11 mouse cellular contexts compared by ENCODE assay signal in the genomic region with DNA sequence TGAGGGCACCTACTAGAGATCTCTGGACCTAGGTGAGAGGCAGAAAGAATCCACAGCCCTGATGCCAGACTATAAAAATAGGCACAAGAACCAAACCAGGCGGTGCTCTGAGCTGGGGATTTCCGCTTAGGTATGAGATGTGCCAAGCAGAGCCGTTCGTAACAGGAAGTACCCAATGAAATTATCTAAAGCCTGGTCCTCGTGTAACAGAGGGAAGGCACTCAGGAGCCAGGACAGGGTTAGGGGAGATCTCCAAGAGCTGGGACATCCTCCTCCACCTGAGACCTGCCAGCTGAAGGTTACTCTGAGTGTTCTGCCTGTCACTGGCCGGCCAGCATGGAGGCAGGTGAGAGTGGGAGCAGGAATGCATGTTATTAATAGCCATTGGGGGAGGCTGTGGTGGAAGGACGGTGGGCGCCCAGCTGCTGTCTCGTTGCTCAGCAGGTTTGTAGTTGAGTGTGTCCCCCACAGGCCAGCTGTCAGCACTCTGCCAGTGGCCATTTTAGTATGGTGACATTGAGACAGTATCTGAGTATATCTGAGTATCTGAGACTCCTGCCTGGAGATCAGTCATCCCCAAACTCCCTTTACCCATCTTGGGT. TPM values are rescaled to one million over a fixed set of nuclear protein-coding genes. Genes with fewer than 3 reads are reported as not detected.
DNase-seq lines count a peak whose midpoint lies in the region; ATAC-seq lines count a peak whose summit lies in the region.
"Had no signal": no experiment of that assay in that cellular context is flagged by ENCODE, and none has a peak within 500 bp of the region (broad histone marks: within the 10 kb centered on the region; RNA-seq: fewer than 3 reads in every experiment).

No protein-coding gene starts in this region.

- H3K4me1 ChIP-seq in heart, embryonic 11.5 days (ENCODE audit: control insufficient read depth, insufficient read depth, low read length) = peaks cover 52% of the 10 kb centered on the region
- peaks cover 19% of the 10 kb centered on the region for H3K4me1 ChIP-seq in intestine, embryonic 15.5 days (replicated peaks)
- peaks cover 3% of the 10 kb centered on the region; the same call in 1 of the 2 replicates for H3K4me1 ChIP-seq in midbrain, embryonic 15.5 days
- H3K4me1 ChIP-seq in liver, embryonic 12.5 days = no peaks in the 10 kb centered on the region

- no peaks in the 10 kb centered on the region for H3K36me3 ChIP-seq in heart, embryonic 11.5 days (ENCODE audit: control insufficient read depth, insufficient read depth, low read length)
- no peaks in the 10 kb centered on the region for H3K36me3 ChIP-seq in intestine, embryonic 15.5 days
- H3K36me3 ChIP-seq in midbrain, embryonic 15.5 days (replicated peaks) = no peaks in the 10 kb centered on the region
- H3K36me3 ChIP-seq in liver, embryonic 12.5 days = peaks cover 40% of the 10 kb centered on the region

- WGBS in heart, embryonic 11.5 days (ENCODE audit: insufficient replicate concordance) = 40% methylated on average over 9 of the region's 9 CpGs
- 62% methylated on average over 9 of the region's 9 CpGs for WGBS in intestine, embryonic 15.5 days
- WGBS in midbrain, embryonic 15.5 days = 88% methylated on average over 9 of the region's 9 CpGs
- WGBS in liver, embryonic 12.5 days (ENCODE audit: insufficient replicate concordance) = 76% methylated on average over 9 of the region's 9 CpGs

- no peak for DNase-seq in heart, postnatal 25 days (ENCODE audit: low spot score)
- DNase-seq in A20 (ENCODE audit: low read depth, low spot score) = peak; percentile 61
- peak; percentile 24 to 39 for DNase-seq in cerebellum, postnatal 36 days
- no peak for DNase-seq in layer of hippocampus, adult 9-10 months (ENCODE audit: low spot score)
- DNase-seq: right cerebral cortex, postnatal 4 days had no signal

- ATAC-seq in heart, embryonic 11.5 days (replicated peaks; ENCODE audit: insufficient number of reproducible peaks, low FRiP score, low TSS enrichment) = no peak
- ATAC-seq in intestine, embryonic 15.5 days = no peak
- ATAC-seq in midbrain, embryonic 15.5 days (replicated peaks) = no peak
- ATAC-seq in liver, embryonic 12.5 days = no peak
- ATAC-seq: forebrain, embryonic 16.5 days had no signal

- H3K9ac ChIP-seq in heart, embryonic 11.5 days (ENCODE audit: low read depth, low read length) = 0 out of 2 replicates have a peak overlapping the region, but pooled peaks have one; percentile 39
- H3K9ac ChIP-seq in intestine, embryonic 15.5 days = no peak overlapping the region
- H3K9ac ChIP-seq in midbrain, embryonic 15.5 days = no peak overlapping the region
- no peak overlapping the region for H3K9ac ChIP-seq in liver, embryonic 12.5 days
- H3K9ac ChIP-seq: midbrain, embryonic 12.5 days had no signal

- no peaks in the 10 kb centered on the region for H3K9me3 ChIP-seq in heart, embryonic 11.5 days (replicated peaks; ENCODE audit: control insufficient read depth, low read length)
- no peaks in the 10 kb centered on the region for H3K9me3 ChIP-seq in intestine, embryonic 15.5 days
- H3K9me3 ChIP-seq in midbrain, embryonic 15.5 days = no peaks in the 10 kb centered on the region
- no peaks in the 10 kb centered on the region for H3K9me3 ChIP-seq in liver, embryonic 12.5 days (replicated peaks)
- H3K9me3 ChIP-seq: midbrain, embryonic 12.5 days had no signal

- intact Hi-C loops in heart, postnatal 25 days (cut with DNase I) = no loop called here

- H3K27ac ChIP-seq in heart, embryonic 11.5 days (ENCODE audit: low read depth, low read length) = peak overlapping the region; percentile 60
- H3K27ac ChIP-seq in intestine, embryonic 15.5 days = peak overlapping the region; percentile 74
- no peak overlapping the region for H3K27ac ChIP-seq in midbrain, embryonic 15.5 days
- H3K27ac ChIP-seq in liver, embryonic 12.5 days = no peak overlapping the region
- H3K27ac ChIP-seq: midbrain, embryonic 12.5 days had no signal

- H3K4me3 ChIP-seq in heart, embryonic 11.5 days (ENCODE audit: low read depth, low read length) = no peak overlapping the region
- H3K4me3 ChIP-seq in intestine, embryonic 15.5 days (replicated peaks) = no peak overlapping the region
- no peak overlapping the region for H3K4me3 ChIP-seq in midbrain, embryonic 15.5 days
- no peak overlapping the region for H3K4me3 ChIP-seq in liver, embryonic 12.5 days
- H3K4me3 ChIP-seq: midbrain, embryonic 12.5 days had no signal

- H3K27me3 ChIP-seq in heart, embryonic 11.5 days (ENCODE audit: control insufficient read depth, insufficient read depth, low read length) = no peaks in the 10 kb centered on the region
- H3K27me3 ChIP-seq in intestine, embryonic 15.5 days (replicated peaks) = no peaks in the 10 kb centered on the region
- H3K27me3 ChIP-seq in midbrain, embryonic 15.5 days (replicated peaks) = no peaks in the 10 kb centered on the region
- H3K27me3 ChIP-seq in liver, embryonic 12.5 days (replicated peaks) = no peaks in the 10 kb centered on the region
- H3K27me3 ChIP-seq: midbrain, embryonic 12.5 days had no signal

- H3K4me2 ChIP-seq in heart, embryonic 11.5 days = peak overlapping the region; percentile 4; the same call in 1 of the 2 replicates
- H3K4me2 ChIP-seq in intestine, embryonic 15.5 days (replicated peaks) = no peak overlapping the region
- no peak overlapping the region for H3K4me2 ChIP-seq in midbrain, embryonic 15.5 days
- H3K4me2 ChIP-seq in liver, embryonic 12.5 days = no peak overlapping the region
- H3K4me2 ChIP-seq: midbrain, embryonic 12.5 days had no signal

RNA-seq across cellular contexts. Expression of a gene that starts 17.7 kb away (rescaled TPM):
- 9.2 and 9.5 TPM in 2 replicates for polyA plus RNA-seq in heart, embryonic 11.5 days (2014; fragmentation: Nextera tagmentation; extraction: Ambion mirVana)
- total RNA-seq in heart, postnatal 25 days (2021) = 10 to 100 TPM; 33.8 to 36.1 TPM
- 8.0 and 9.6 TPM in 2 replicates for polyA plus RNA-seq in intestine, embryonic 15.5 days (2015; fragmentation: Nextera tagmentation; extraction: Ambion mirVana)
- 45.7 and 50.0 TPM in 2 replicates for polyA plus RNA-seq in midbrain, embryonic 15.5 days (2015; fragmentation: Nextera tagmentation; extraction: Ambion mirVana)
- 3.7 and 3.9 TPM in 2 replicates for polyA plus RNA-seq in liver, embryonic 12.5 days (2016; fragmentation: Nextera tagmentation; extraction: Ambion mirVana)

Comparison
In these comparisons a context has a peak if more than half of its experiments do, and no peak if none do; other contexts are left out.
1. H3K27ac ChIP-seq: peak in heart, embryonic 11.5 days (single experiment) and intestine, embryonic 15.5 days (single experiment); none in midbrain, embryonic 15.5 days (single experiment) and liver, embryonic 12.5 days (single experiment).
2. DNase-seq: peak in A20 (single experiment) and cerebellum, postnatal 36 days (2 of 2); none in heart, postnatal 25 days (single experiment) and layer of hippocampus, adult 9-10 months (single experiment).